Mouse (Mus musculus) CD4-positive, CD25-positive, alpha-beta regulatory T cell, adult 2 months (primary cell): Measurements from ENCODE around the gene B3gnt2.
"Not testable (repeated sequence)": the region's sequence is repeated elsewhere in the genome, so short reads cannot be mapped to it uniquely, and the experiment has no call there.

Source experiments
- DNase-seq: peaks from one replicate; pipeline ENCODE4 v3.0.0-alpha.2; 2012; ENCODE audit warnings: low read depth, low spot score

The B3gnt2 gene

GRCm38 (mm10) chr11:22777531-22777930, 83.2 kb downstream of the B3gnt2 start:
- peak; percentile 65 for DNase-seq

- DNase-seq: no peak
Observed at GRCm38 (mm10) chr11:22774821-22775220, 85.9 kb downstream of the B3gnt2 start.

GRCm38 (mm10) chr11:22766238-22766637, 94.5 kb downstream of the B3gnt2 start:
- no peak for DNase-seq

- no peak for DNase-seq
Observed at GRCm38 (mm10) chr11:22765425-22765824, 95.3 kb downstream of the B3gnt2 start.

GRCm38 (mm10) chr11:22763556-22764295, 97.0 kb downstream of the B3gnt2 start:
- no peak for DNase-seq

- DNase-seq: no peak
Observed at GRCm38 (mm10) chr11:22763055-22763454, 97.7 kb downstream of the B3gnt2 start.

- DNase-seq: peak; percentile 23
Observed at GRCm38 (mm10) chr11:22762236-22762927, 98.4 kb downstream of the B3gnt2 start.

- DNase-seq: no peak
Observed at GRCm38 (mm10) chr11:22759783-22760182, 101.0 kb downstream of the B3gnt2 start.

GRCm38 (mm10) chr11:22756168-22756980, 104.4 kb downstream of the B3gnt2 start:
- DNase-seq: peak; percentile 32

- DNase-seq: peak; percentile 16
Observed at GRCm38 (mm10) chr11:22755180-22755579, 105.6 kb downstream of the B3gnt2 start.

GRCm38 (mm10) chr11:22752596-22752995, 108.2 kb downstream of the B3gnt2 start:
- DNase-seq: no peak

GRCm38 (mm10) chr11:22751592-22751991, 109.2 kb downstream of the B3gnt2 start:
- no peak for DNase-seq

GRCm38 (mm10) chr11:22747406-22747805, 113.4 kb downstream of the B3gnt2 start:
- no peak for DNase-seq

GRCm38 (mm10) chr11:22745356-22745755, 115.4 kb downstream of the B3gnt2 start:
- no peak for DNase-seq

- DNase-seq: no peak
Observed at GRCm38 (mm10) chr11:22743561-22744269, 117.0 kb downstream of the B3gnt2 start.

GRCm38 (mm10) chr11:22741998-22742626, 118.6 kb downstream of the B3gnt2 start:
- DNase-seq: no peak

GRCm38 (mm10) chr11:22741436-22741835, 119.3 kb downstream of the B3gnt2 start:
- DNase-seq: no peak

GRCm38 (mm10) chr11:22739497-22740288, 121.1 kb downstream of the B3gnt2 start:
- DNase-seq: peak; percentile 63

- DNase-seq: no peak
Observed at GRCm38 (mm10) chr11:22736521-22737225, 124.1 kb downstream of the B3gnt2 start.

- DNase-seq: not testable (repeated sequence)
Observed at GRCm38 (mm10) chr11:22735128-22735527, 125.6 kb downstream of the B3gnt2 start.
